Mouse (Mus musculus): Measurements from ENCODE around the gene Pes1.
"Not testable (repeated sequence)": the region's sequence is repeated elsewhere in the genome, so short reads cannot be mapped to it uniquely, and the experiment has no call there.

The Pes1 gene

GRCm38 (mm10) chr11:4005220-4005805 lies 41.5 kb downstream of the Pes1 start:
- DNase-seq (ENCODE audit: low spot score in 2 of 2) = no peak

GRCm38 (mm10) chr11:4006462-4006861 lies 42.7 kb downstream of the Pes1 start:
- no peak for DNase-seq (ENCODE audit: low spot score in 2 of 2)

- DNase-seq (ENCODE audit: low spot score in 2 of 2) = no peak
These were observed 48.8 kb downstream of the Pes1 start for GRCm38 (mm10) chr11:4012616-4013015.

DNA sequence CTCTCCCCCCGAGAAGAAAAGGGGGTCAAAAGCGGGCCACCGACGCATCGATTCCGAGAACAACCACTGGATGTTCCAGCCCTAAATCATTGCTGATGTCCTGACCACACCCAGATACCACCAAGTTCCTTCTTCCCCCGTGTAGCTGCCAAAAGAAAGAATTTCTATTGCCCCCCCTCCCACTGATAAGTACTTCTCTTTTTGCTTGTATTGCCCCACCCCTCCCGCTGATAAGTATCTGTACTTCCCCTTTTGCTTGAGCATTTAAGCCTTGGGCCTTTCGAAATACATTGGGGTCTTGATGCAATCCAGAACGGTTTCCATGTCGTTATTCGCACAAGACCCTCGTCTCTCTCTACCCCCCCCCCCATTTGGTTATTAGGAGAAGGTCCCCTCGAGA lies 52.0 kb downstream of the Pes1 start:
- DNase-seq (ENCODE audit: low spot score in 2 of 2) = not testable (repeated sequence)

DNA sequence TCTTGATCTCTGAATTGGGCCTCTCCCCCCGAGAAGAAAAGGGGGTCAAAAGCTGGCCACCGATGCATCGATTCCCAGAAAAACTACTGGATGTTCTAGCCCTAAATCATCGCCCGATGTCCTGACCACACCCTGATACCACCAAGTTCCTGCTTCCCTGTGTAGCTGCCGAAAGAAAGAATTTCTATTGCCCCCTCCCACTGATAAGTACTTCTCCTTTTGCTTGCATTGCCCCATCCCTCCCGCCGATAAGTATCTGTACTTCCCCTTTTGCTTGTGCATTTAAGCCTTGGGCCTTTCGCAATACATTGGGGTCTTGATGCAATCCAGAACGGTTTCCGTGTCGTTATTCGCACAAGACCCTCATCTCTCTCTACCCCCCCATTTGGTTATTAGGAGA lies 58.3 kb downstream of the Pes1 start:
- DNase-seq (ENCODE audit: low spot score in 2 of 2) = not testable (repeated sequence)

GRCm38 (mm10) chr11:4023321-4023720 lies 59.5 kb downstream of the Pes1 start:
- DNase-seq (ENCODE audit: low spot score in 2 of 2) = no peak

GRCm38 (mm10) chr11:4027066-4027465 lies 63.3 kb downstream of the Pes1 start:
- DNase-seq (ENCODE audit: low spot score in 2 of 2) = no peak

DNA sequence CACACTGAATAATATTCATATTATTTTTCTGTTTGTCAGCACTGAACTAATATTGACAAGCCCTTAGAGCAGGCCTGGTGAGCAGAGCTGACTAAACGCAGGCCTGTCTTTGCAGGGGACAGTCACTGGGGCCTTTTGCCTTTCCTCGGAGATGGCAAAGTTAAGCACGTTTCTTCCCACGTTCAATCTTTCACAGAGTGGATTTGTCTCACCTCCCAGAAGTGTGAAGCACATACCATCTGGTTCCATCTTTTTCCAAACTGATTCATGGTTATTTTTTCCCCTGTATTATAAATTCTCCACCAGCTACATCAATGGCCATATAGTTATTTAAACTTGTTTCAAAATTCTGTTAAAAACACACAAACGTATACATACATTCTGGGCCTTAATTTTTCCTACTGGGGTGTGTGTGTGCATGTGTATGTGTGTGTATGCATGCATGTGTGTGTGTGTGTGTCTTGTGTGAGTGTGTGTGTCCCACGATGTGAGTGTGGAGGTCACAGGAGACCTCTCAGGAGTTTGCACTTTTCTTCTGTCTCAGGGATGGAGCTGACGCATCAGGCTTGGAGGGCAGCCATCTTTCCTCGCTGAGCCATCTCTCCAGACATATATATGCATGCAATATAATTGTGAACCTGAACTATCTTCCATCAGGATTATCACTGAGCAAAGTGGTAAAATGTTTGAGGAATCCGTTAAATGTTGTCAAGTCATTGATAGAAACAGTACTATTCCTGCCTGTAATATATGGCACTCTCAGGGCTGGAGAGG lies 64.0 kb downstream of the Pes1 start:
- DNase-seq (ENCODE audit: low spot score in 2 of 2) = no peak

DNA sequence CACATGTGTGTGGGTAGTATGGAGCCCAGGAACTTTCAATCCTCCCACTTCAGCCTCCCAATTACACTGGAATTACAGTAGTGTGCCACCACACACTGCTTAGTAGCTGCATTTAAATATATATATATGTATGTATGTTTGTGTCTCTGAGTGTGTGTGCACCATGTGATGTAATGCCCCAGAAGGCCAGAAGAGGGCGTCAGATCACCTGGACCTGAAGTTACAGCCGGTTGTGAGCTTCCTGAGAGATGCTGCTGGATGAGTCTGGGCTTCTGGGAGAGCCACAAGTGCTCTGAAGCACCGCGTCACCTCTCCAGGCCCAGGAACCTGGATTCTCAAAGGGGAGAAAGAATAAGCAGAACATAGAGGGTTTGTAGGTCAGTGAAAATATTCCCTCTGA lies 65.6 kb downstream of the Pes1 start:
- no peak for DNase-seq (ENCODE audit: low spot score in 2 of 2)
